Mouse (Mus musculus): Measurements from ENCODE around the gene Ksr1.

Gene Ksr1

GRCm38 (mm10) chr11:79128233-79128632, 18.0 kb downstream of the Ksr1 start:
- CTCF ChIA-PET: interaction anchor here (0.9 kb wide), 1 partner anchor 15 kb away, joined by 4 read pairs; no protein-coding TSS in a partner anchor

DNA sequence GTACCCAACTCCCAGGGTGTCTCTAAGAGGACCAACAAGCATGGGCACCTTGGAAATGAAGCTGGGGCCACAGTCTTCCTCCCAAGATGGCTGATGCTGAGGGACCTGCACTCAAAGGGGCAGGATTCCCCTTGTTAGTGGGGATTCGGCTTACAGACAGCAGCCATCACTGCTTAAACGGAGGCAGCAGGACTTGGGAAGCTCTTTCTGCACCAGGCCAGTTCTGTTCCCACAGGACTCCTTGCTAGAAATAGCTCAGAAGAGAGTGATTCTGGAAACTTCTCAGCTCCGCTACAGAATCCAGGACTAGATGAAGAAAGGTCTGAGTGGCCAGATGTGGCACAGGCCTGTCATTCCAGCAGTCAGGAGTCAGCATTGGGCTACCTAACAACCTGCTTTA, 19.2 kb downstream of the Ksr1 start:
- CTCF ChIA-PET: no interaction called here

DNA sequence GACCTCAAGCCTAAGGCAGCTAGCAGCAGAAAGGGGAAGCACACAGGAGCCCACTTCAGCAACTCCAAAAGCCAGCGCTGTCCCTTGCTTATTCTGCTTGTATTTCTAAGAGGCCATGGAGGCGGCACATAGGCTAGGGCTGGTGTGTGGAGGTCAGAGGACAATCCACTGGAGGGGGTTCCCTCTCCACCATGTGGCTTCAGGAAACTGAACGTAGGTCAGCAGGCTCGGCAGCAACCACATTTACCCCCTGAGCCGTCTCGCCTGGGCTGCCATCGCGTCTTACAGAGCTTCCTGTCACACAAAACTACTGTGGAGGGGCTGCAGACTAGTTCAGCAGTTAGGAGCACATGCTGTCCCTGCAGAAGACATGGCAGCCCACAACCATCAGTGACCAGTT, 20.4 kb downstream of the Ksr1 start:
- CTCF ChIA-PET: no interaction called here

- CTCF ChIA-PET: interaction anchor here (0.6 kb wide), 1 partner anchor 75 kb away, joined by 7 read pairs; no protein-coding TSS in a partner anchor
Measured at GRCm38 (mm10) chr11:79122556-79122955, 23.7 kb downstream of the Ksr1 start.

DNA sequence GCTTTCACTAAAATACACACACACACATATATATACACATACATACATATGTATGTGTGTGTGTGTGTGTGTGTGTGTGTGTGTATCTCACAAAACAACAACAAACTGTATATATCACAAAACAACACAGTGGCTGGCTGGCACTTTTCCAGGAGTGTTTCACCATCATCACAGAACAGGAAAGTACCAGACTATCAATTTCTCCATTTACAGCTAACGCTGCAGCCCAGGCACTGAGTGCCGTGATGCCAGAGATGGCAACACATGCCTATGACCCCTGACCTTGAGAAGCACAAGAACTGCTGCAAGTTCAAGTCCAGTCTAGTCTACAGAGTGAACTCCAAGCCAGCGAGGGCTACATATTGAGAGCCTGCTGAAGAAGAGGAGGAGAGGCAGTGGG, 26.1 kb downstream of the Ksr1 start:
- CTCF ChIA-PET: no interaction called here

GRCm38 (mm10) chr11:79118918-79119377, 27.3 kb downstream of the Ksr1 start:
- CTCF ChIA-PET: no interaction called here

DNA sequence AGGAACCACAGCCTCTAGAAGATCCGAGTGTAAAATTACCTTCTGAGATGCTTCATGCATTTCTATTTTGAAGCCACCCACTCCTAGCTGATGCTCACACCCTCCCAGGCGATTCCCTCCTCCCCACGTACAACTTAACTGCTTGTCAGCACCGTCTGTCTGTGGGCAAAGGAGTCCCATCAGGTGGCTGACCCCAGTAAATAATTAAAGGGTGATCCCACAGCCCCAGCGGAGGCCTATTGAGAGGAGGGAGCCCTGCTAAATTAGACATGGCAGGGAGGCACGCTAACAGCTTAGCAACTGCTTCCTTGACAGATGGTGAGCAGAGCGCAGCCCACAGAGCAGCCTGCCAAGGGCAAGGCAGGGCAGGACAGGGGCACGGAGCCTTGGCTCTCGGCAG, 29.5 kb downstream of the Ksr1 start:
- CTCF ChIA-PET: no interaction called here

GRCm38 (mm10) chr11:79115659-79116058, 30.5 kb downstream of the Ksr1 start:
- CTCF ChIA-PET: no interaction called here

GRCm38 (mm10) chr11:79114061-79114460, 32.1 kb downstream of the Ksr1 start:
- CTCF ChIA-PET: no interaction called here

- CTCF ChIA-PET: no interaction called here
Measured at GRCm38 (mm10) chr11:79113397-79113796, 32.8 kb downstream of the Ksr1 start.

DNA sequence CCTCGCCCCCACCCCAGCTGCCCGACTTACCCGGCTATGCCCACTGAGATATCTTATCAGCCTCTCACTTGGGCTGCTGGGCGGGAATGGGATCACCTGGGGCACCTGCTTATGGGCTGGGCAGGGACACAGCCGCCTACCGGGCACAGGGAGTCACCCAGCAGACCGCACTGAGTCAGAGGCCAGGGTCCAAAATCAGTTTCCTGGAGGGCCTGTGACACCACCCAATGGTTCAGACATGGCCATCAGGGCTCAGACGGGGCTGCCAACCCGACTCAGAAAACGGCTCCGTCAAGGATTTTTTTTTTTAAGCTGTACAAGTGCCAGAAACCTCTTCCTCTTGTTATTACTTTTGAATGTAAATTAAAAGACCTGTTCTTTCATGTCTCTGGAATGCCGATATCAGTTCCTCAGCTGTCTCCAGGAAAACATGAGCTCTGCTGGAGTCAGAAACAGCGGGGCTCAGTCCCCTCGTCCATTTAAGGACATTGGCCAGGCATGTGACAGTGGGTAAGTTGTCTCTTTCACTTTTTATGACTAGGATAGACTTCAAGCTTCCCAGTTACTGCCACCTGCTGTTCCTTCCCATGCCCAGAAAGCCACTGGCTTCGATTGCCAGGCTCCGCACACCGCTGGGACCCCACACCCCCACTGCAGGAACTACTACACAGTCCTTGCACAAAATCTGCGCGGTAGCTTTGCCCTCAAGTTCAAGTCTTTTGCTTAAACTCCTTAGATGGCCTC, 33.5 kb downstream of the Ksr1 start:
- CTCF ChIA-PET: no interaction called here

DNA sequence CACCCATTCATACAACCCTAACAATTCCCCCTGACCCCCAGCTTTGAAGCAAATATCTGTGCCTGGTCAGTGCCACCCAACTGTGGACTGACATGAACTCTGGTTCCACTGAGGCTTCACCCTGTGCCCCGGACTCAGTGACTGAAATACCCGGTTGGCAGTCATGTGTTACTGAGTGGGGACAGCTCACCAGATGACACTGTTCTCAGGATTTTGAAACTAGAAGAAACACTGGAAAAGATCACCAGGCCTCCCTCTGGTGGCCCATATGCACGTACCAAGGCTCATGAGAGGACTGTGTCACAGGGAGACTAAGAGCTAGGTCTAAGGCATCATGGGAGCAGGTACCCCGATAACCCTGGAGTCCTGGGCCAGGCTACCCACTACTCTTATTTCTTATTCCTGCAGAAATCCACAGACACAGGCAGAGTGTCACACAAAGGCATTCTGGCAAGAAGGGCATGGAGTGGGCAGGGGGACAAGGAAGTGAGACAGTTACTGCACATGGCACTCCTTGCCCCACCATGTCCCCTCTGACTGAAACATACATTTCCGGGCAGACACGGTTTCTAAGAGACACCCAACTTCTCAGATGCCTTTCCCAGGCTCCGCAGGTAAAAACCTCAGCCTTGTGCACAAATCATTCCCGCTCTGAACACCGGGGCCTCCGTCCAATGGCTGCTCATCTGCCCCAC, 34.2 kb downstream of the Ksr1 start:
- CTCF ChIA-PET: no interaction called here

- CTCF ChIA-PET: no interaction called here
Measured at GRCm38 (mm10) chr11:79110446-79110845, 35.8 kb downstream of the Ksr1 start.

GRCm38 (mm10) chr11:79107934-79108333, 38.3 kb downstream of the Ksr1 start:
- CTCF ChIA-PET: no interaction called here

DNA sequence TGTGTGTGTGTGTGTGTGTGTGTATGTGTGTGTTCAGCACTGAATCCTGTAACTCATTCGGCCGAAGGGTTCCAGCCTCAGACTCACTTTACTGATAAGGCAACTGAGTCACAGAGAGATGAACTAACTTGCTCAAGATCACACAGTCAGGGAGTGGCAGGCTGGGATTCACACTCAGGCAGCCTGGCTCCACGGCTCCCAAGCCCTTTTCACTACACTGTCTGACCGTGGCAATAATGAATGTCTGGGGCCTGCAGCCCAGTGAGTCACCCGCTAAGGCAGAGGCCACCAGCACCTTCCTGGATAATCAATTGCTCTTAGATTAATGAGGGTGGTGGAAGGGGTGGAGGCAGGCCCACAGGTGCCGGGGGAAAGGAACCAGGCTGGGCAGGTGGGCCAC, 41.2 kb downstream of the Ksr1 start:
- CTCF ChIA-PET: interaction anchor here (0.7 kb wide), 1 partner anchor 692 kb away, joined by 3 read pairs; no protein-coding TSS in a partner anchor

- CTCF ChIA-PET: interaction anchor here (0.7 kb wide), 1 partner anchor 692 kb away, joined by 3 read pairs; no protein-coding TSS in a partner anchor
Measured at GRCm38 (mm10) chr11:79104538-79104937, 41.7 kb downstream of the Ksr1 start.

- CTCF ChIA-PET: no interaction called here
Measured at GRCm38 (mm10) chr11:79104096-79104495, 42.1 kb downstream of the Ksr1 start.

DNA sequence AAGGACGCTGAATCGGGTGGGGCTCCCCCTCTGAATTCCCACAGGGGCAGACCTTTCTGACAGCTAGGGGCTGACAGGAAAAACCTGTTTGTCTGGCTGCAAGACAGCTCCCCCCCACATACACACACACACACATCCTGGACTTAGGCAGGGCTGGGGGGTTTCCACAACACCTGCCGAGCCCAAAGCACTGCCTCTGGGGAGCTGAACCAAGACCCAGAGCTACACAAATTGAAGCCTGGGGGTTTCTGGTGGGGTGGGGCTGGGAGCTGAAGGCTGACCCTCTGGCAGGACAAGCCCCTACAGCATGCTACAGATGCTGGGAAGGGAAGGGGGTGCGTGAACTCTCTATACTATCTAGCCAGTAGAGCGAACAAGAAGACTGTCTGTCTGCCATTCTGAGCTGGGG, 42.7 kb downstream of the Ksr1 start:
- CTCF ChIA-PET: interaction anchor here (1.2 kb wide), 1 partner anchor 12 kb away, joined by 3 read pairs; no protein-coding TSS in a partner anchor

- CTCF ChIA-PET: no interaction called here
Measured at GRCm38 (mm10) chr11:79102280-79102679, 43.9 kb downstream of the Ksr1 start.

GRCm38 (mm10) chr11:79101568-79101967, 44.6 kb downstream of the Ksr1 start:
- CTCF ChIA-PET: no interaction called here

DNA sequence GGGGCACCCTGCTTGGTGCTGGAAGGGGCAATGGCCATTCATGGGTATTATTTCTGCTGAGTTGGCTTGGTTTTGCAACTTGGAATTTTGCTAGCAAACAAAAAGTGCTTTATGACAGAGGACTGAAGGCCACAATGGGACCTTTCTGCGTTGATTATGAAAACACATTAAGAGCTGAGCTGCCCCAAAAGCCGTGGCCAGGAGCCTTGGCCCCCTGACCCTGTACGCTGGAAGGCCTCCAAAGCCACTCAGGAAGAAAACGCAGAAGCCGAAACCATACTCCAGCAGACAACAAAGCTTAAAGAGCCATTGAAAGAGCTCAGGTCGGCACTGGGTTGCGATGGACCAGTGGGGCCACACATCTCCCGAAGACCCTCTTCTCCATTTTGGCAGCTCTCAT, 47.2 kb downstream of the Ksr1 start:
- CTCF ChIA-PET: interaction anchor here (0.7 kb wide), 1 partner anchor 65 kb away, joined by 3 read pairs; no protein-coding TSS in a partner anchor

GRCm38 (mm10) chr11:79097736-79098135, 48.5 kb downstream of the Ksr1 start:
- CTCF ChIA-PET: no interaction called here

DNA sequence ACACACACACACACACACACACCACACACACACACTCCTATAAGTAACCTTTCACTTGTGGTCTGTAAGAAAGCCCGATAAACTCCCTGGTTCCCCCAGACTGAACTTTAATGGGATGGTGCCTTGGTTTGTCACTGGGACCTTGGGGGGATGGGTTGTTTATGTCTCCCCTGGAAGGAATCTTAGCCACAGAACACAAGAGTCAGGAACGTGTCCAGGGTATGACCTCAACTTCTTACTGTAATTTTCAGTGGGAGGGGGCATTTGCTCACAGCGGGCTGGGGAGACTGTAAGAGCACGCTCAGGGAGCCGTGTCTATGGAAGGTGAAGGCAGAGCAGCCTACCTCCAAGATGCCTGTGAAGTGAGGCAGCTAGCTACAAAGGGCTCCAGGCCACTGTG, 49.5 kb downstream of the Ksr1 start:
- CTCF ChIA-PET: no interaction called here

Data from spleen, embryonic (tissue).